Mouse (Mus musculus): ENCODE measurements around the gene 2310009B15Rik. TPM values are rescaled to one million over a fixed set of nuclear protein-coding genes. Genes with fewer than 3 reads are reported as not detected.

Gene 2310009B15Rik
- polyA plus RNA-seq, 1 experiment from 2014 or later = 52.8 TPM

GRCm38 (mm10) chr1:138846131-138846530, 10.5 kb downstream of the 2310009B15Rik start:
- Histone ChIP-seq H3K27me3 (ENCODE audit: control insufficient read depth, insufficient read depth, low read length) (peaks cover 12% of the 10 kb centered on the region; the same call in 1 of the 2 replicates), H3K4me2 (replicated peaks; ENCODE audit: low read depth) (no peak overlapping the region), H3K9ac (ENCODE audit: low read length) (no peak overlapping the region), H3K36me3 (ENCODE audit: control insufficient read depth, insufficient read depth, low read length) (no peaks in the 10 kb centered on the region), H3K27ac (replicated peaks) (no peak overlapping the region), H3K9me3 (ENCODE audit: control insufficient read depth, low read length) (no peaks in the 10 kb centered on the region), H3K4me1 (replicated peaks; ENCODE audit: control insufficient read depth, insufficient read depth) (0 out of 2 replicates have a peak, but pooled peaks cover 4% of the 10 kb centered on the region), H3K4me3 (ENCODE audit: low read depth, low read length) (no peak overlapping the region)
- TF ChIP-seq CTCF (IDR thresholded peaks at IDR 0.05; ENCODE audit: low read depth) (no peak), EP300 (optimal IDR thresholded peaks at IDR 0.05) (no peak)
- no peak for DNase-seq (ENCODE audit: low spot score)
- ATAC-seq (ENCODE audit: low FRiP score, low TSS enrichment) = no peak
- WGBS = 20% methylated on average over 12 of the region's 12 CpGs

- Histone ChIP-seq H3K4me3 (ENCODE audit: low read depth, low read length) (no peak overlapping the region), H3K4me2 (replicated peaks; ENCODE audit: low read depth) (no peak overlapping the region), H3K27ac (replicated peaks) (no peak overlapping the region), H3K9ac (ENCODE audit: low read length) (no peak overlapping the region), H3K4me1 (replicated peaks; ENCODE audit: control insufficient read depth, insufficient read depth) (0 out of 2 replicates have a peak, but pooled peaks cover 4% of the 10 kb centered on the region), H3K9me3 (ENCODE audit: control insufficient read depth, low read length) (no peaks in the 10 kb centered on the region), H3K27me3 (ENCODE audit: control insufficient read depth, insufficient read depth, low read length) (peaks cover 12% of the 10 kb centered on the region; the same call in 1 of the 2 replicates), H3K36me3 (ENCODE audit: control insufficient read depth, insufficient read depth, low read length) (no peaks in the 10 kb centered on the region)
- ATAC-seq (ENCODE audit: low FRiP score, low TSS enrichment) (no peak), DNase-seq (ENCODE audit: low spot score) (no peak)
- WGBS = 24% methylated on average over 3 of the region's 3 CpGs
- TF ChIP-seq EP300 (optimal IDR thresholded peaks at IDR 0.05) (no peak), CTCF (IDR thresholded peaks at IDR 0.05; ENCODE audit: low read depth) (no peak)
These were observed 11.2 kb downstream of the 2310009B15Rik start for GRCm38 (mm10) chr1:138845481-138845880.

GRCm38 (mm10) chr1:138844166-138844565, 12.5 kb downstream of the 2310009B15Rik start:
- peak overlapping the region; percentile 37 for H3K4me3 ChIP-seq (ENCODE audit: low read depth, low read length)
- H3K9ac ChIP-seq (ENCODE audit: low read length) = no peak overlapping the region
- H3K36me3 ChIP-seq (ENCODE audit: control insufficient read depth, insufficient read depth, low read length) = no peaks in the 10 kb centered on the region
- DNase-seq (ENCODE audit: low spot score) (no peak), ATAC-seq (ENCODE audit: low FRiP score, low TSS enrichment) (no peak)
- no peak overlapping the region for H3K4me2 ChIP-seq (replicated peaks; ENCODE audit: low read depth)
- no peaks in the 10 kb centered on the region for H3K9me3 ChIP-seq (ENCODE audit: control insufficient read depth, low read length)
- peaks cover 18% of the 10 kb centered on the region; the same call in 1 of the 2 replicates for H3K27me3 ChIP-seq (ENCODE audit: control insufficient read depth, insufficient read depth, low read length)
- 25% methylated on average over 3 of the region's 3 CpGs for WGBS
- H3K27ac ChIP-seq (replicated peaks) = no peak overlapping the region
- TF ChIP-seq EP300 (optimal IDR thresholded peaks at IDR 0.05) = no peak
- TF ChIP-seq CTCF (IDR thresholded peaks at IDR 0.05; ENCODE audit: low read depth) = no peak
- 0 out of 2 replicates have a peak, but pooled peaks cover 4% of the 10 kb centered on the region for H3K4me1 ChIP-seq (replicated peaks; ENCODE audit: control insufficient read depth, insufficient read depth)

GRCm38 (mm10) chr1:138843361-138844091, 13.1 kb downstream of the 2310009B15Rik start:
- Histone ChIP-seq H3K4me2 (replicated peaks; ENCODE audit: low read depth) (peak overlapping the region; percentile 59), H3K4me3 (ENCODE audit: low read depth, low read length) (peak overlapping the region; percentile 37), H3K27ac (replicated peaks) (no peak overlapping the region), H3K9ac (ENCODE audit: low read length) (no peak overlapping the region), H3K4me1 (replicated peaks; ENCODE audit: control insufficient read depth, insufficient read depth) (0 out of 2 replicates have a peak, but pooled peaks cover 4% of the 10 kb centered on the region), H3K27me3 (ENCODE audit: control insufficient read depth, insufficient read depth, low read length) (peaks cover 18% of the 10 kb centered on the region; the same call in 1 of the 2 replicates), H3K36me3 (ENCODE audit: control insufficient read depth, insufficient read depth, low read length) (no peaks in the 10 kb centered on the region), H3K9me3 (ENCODE audit: control insufficient read depth, low read length) (no peaks in the 10 kb centered on the region)
- DNase-seq (ENCODE audit: low spot score) = no peak
- TF ChIP-seq CTCF (IDR thresholded peaks at IDR 0.05; ENCODE audit: low read depth) = no peak
- 3% methylated on average over 35 of the region's 35 CpGs for WGBS
- ATAC-seq (ENCODE audit: low FRiP score, low TSS enrichment) = 0 out of 2 replicates have a peak, but pooled peaks have one; percentile 12

GRCm38 (mm10) chr1:138842756-138843155, 13.9 kb downstream of the 2310009B15Rik start:
- no peak for DNase-seq (ENCODE audit: low spot score)

GRCm38 (mm10) chr1:138842315-138842714, 14.3 kb downstream of the 2310009B15Rik start:
- H3K4me3 ChIP-seq (ENCODE audit: low read depth, low read length) = peak overlapping the region; percentile 35
- no peaks in the 10 kb centered on the region for H3K36me3 ChIP-seq (ENCODE audit: control insufficient read depth, insufficient read depth, low read length)
- H3K9me3 ChIP-seq (ENCODE audit: control insufficient read depth, low read length) = no peaks in the 10 kb centered on the region
- 3% methylated on average over 8 of the region's 8 CpGs for WGBS
- H3K27ac ChIP-seq (replicated peaks) = no peak overlapping the region
- TF ChIP-seq CTCF (IDR thresholded peaks at IDR 0.05; ENCODE audit: low read depth) (no peak), EP300 (optimal IDR thresholded peaks at IDR 0.05) (no peak)
- no peaks in the 10 kb centered on the region for H3K4me1 ChIP-seq (replicated peaks; ENCODE audit: control insufficient read depth, insufficient read depth)
- peak overlapping the region; percentile 50 for H3K4me2 ChIP-seq (replicated peaks; ENCODE audit: low read depth)
- DNase-seq (ENCODE audit: low spot score) = no peak
- no peak for ATAC-seq (ENCODE audit: low FRiP score, low TSS enrichment)
- H3K9ac ChIP-seq (ENCODE audit: low read length) = no peak overlapping the region
- peaks cover 23% of the 10 kb centered on the region for H3K27me3 ChIP-seq (ENCODE audit: control insufficient read depth, insufficient read depth, low read length)

More at GRCm38 (mm10) chr1:138842756-138843155, 13.9 kb downstream of the 2310009B15Rik start:
- no peak overlapping the region for H3K9ac ChIP-seq (ENCODE audit: low read length)
- ATAC-seq (ENCODE audit: low FRiP score, low TSS enrichment) = no peak
- H3K27me3 ChIP-seq (ENCODE audit: control insufficient read depth, insufficient read depth, low read length) = peaks cover 23% of the 10 kb centered on the region
- no peak overlapping the region for H3K4me2 ChIP-seq (replicated peaks; ENCODE audit: low read depth)
- TF ChIP-seq CTCF (IDR thresholded peaks at IDR 0.05; ENCODE audit: low read depth) (no peak), EP300 (optimal IDR thresholded peaks at IDR 0.05) (no peak)
- no peak overlapping the region for H3K27ac ChIP-seq (replicated peaks)
- H3K4me3 ChIP-seq (ENCODE audit: low read depth, low read length) = no peak overlapping the region
- H3K9me3 ChIP-seq (ENCODE audit: control insufficient read depth, low read length) = no peaks in the 10 kb centered on the region
- H3K36me3 ChIP-seq (ENCODE audit: control insufficient read depth, insufficient read depth, low read length) = no peaks in the 10 kb centered on the region
- H3K4me1 ChIP-seq (replicated peaks; ENCODE audit: control insufficient read depth, insufficient read depth) = no peaks in the 10 kb centered on the region
- 6% methylated on average over 10 of the region's 10 CpGs for WGBS
